Mouse (Mus musculus) embryonic facial prominence, embryonic 11.5 days (tissue): Measurements from ENCODE around the gene Wwox. TPM values are rescaled to one million over a fixed set of nuclear protein-coding genes. Genes with fewer than 3 reads are reported as not detected.

ENCODE experiments used
- ATAC-seq: fragments of 200-750 bp; cut with Nextera tagmentation; replicated peaks from 2 replicates; pipeline ENCODE4 v1.8.0; 2017; ENCODE audit warnings: low read depth; ENCODE audit not compliant: insufficient number of reproducible peaks, low FRiP score, low TSS enrichment
- DNase-seq: peaks from one replicate; pipeline ENCODE4 v3.0.0-alpha.2; 2015; ENCODE audit warnings: low spot score
- H3K27ac ChIP-seq: fragments of 300-500 bp; sonication (generic); replicated peaks from 2 replicates; pipeline ENCODE4 v1.5.1; 2014; ENCODE audit warnings: mild to moderate bottlenecking, low read depth, low read length, control low read depth
- H3K27me3 ChIP-seq: fragments of 300-500 bp; sonication (generic); 2 replicates; pipeline ENCODE4 v1.6.1; 2014; ENCODE audit warnings: mild to moderate bottlenecking, low read length, moderate library complexity, mixed read lengths; ENCODE audit not compliant: control insufficient read depth, insufficient read depth
- H3K36me3 ChIP-seq: fragments of 300-500 bp; sonication (generic); replicated peaks from 2 replicates; pipeline ENCODE4 v1.6.1; 2014; ENCODE audit warnings: low read depth, mild to moderate bottlenecking, low read length, moderate library complexity, mixed read lengths; ENCODE audit not compliant: control insufficient read depth, insufficient read depth
- H3K4me1 ChIP-seq: fragments of 300-500 bp; sonication (generic); 2 replicates; pipeline ENCODE4 v1.6.1; 2014; ENCODE audit warnings: low read length, mixed read lengths; ENCODE audit not compliant: control insufficient read depth, insufficient read depth
- H3K4me2 ChIP-seq: fragments of 300-500 bp; sonication (generic); 2 replicates; pipeline ENCODE4 v1.6.1; 2014; ENCODE audit warnings: low read depth, mild to moderate bottlenecking, control low read depth, low read length, moderate library complexity
- H3K4me3 ChIP-seq: fragments of 300-500 bp; sonication (generic); 2 replicates; pipeline ENCODE4 v1.5.1; 2014; ENCODE audit warnings: low read depth, low read length, control low read depth
- H3K9ac ChIP-seq: fragments of 300-500 bp; sonication (generic); replicated peaks from 2 replicates; pipeline ENCODE4 v1.6.1; 2014; ENCODE audit warnings: mild to moderate bottlenecking, control low read depth, low read length
- H3K9me3 ChIP-seq: fragments of 300-500 bp; sonication (generic); replicated peaks from 2 replicates; pipeline ENCODE4 v1.6.1; 2016; ENCODE audit warnings: mild to moderate bottlenecking, low read length, inconsistent platforms, mixed read lengths; ENCODE audit not compliant: control insufficient read depth
- WGBS: fragments of 180-500 bp; shearing (Covaris S2); extraction: QIAGEN DNeasy Blood & Tissue Kit; methylation state at CpG from one replicate; pipeline ENCODE4 v1.1.7; 2014; 5-methylcytosine and 5-hydroxymethylcytosine counted together
- polyA plus RNA-seq: library from polyadenylated mRNA; unstranded; fragments of >200 nt; fragmentation: Nextera tagmentation; extraction: Ambion mirVana; gene quantifications from 2 replicates; pipeline ENCODE4 v1.2.1, GENCODE M21; 2014

The Wwox gene
- polyA plus RNA-seq, 1 experiment from 2014 or later = 7.2 TPM

GRCm38 (mm10) chr8:115269601-115270000 lies 830.1 kb downstream of the Wwox start:
- DNase-seq (no peak), ATAC-seq (no peak)
- Histone ChIP-seq H3K4me3 (no peak overlapping the region), H3K9me3 (no peaks in the 10 kb centered on the region), H3K9ac (no peak overlapping the region), H3K4me1 (no peaks in the 10 kb centered on the region), H3K4me2 (no peak overlapping the region), H3K27me3 (no peaks in the 10 kb centered on the region), H3K27ac (no peak overlapping the region), H3K36me3 (no peaks in the 10 kb centered on the region)
- WGBS = 37% methylated on average over 4 of the region's 4 CpGs

- WGBS = 86% methylated on average over 6 of the region's 6 CpGs
- Histone ChIP-seq H3K27ac (no peak overlapping the region), H3K4me3 (no peak overlapping the region), H3K27me3 (no peaks in the 10 kb centered on the region), H3K9ac (no peak overlapping the region), H3K4me2 (no peak overlapping the region), H3K36me3 (no peaks in the 10 kb centered on the region), H3K4me1 (no peaks in the 10 kb centered on the region), H3K9me3 (no peaks in the 10 kb centered on the region)
- DNase-seq (no peak), ATAC-seq (no peak)
These were observed 834.5 kb downstream of the Wwox start for GRCm38 (mm10) chr8:115273976-115274375.

GRCm38 (mm10) chr8:115276281-115276680 lies 836.8 kb downstream of the Wwox start:
- Histone ChIP-seq H3K4me3 (no peak overlapping the region), H3K36me3 (no peaks in the 10 kb centered on the region), H3K27me3 (no peaks in the 10 kb centered on the region), H3K4me1 (no peaks in the 10 kb centered on the region), H3K4me2 (no peak overlapping the region), H3K9ac (no peak overlapping the region), H3K27ac (no peak overlapping the region), H3K9me3 (no peaks in the 10 kb centered on the region)
- DNase-seq (no peak), ATAC-seq (no peak)
- WGBS = 55% methylated on average over 2 of the region's 2 CpGs

- no peak overlapping the region for H3K4me3 ChIP-seq
- H3K27ac ChIP-seq = no peak overlapping the region
- no peak for ATAC-seq
- no peak for DNase-seq
- H3K9me3 ChIP-seq = no peaks in the 10 kb centered on the region
- H3K4me1 ChIP-seq = no peaks in the 10 kb centered on the region
- no peak overlapping the region for H3K9ac ChIP-seq
- WGBS = 90% methylated on average over 5 of the region's 5 CpGs
- no peaks in the 10 kb centered on the region for H3K36me3 ChIP-seq
- no peak overlapping the region for H3K4me2 ChIP-seq
- no peaks in the 10 kb centered on the region for H3K27me3 ChIP-seq
These were observed 838.8 kb downstream of the Wwox start for GRCm38 (mm10) chr8:115278291-115278690.

- ATAC-seq (no peak), DNase-seq (no peak)
- no peaks in the 10 kb centered on the region for H3K27me3 ChIP-seq
- H3K4me2 ChIP-seq = no peak overlapping the region
- WGBS = 69% methylated on average over 8 of the region's 8 CpGs
- H3K4me3 ChIP-seq = no peak overlapping the region
- H3K4me1 ChIP-seq = no peaks in the 10 kb centered on the region
- H3K9me3 ChIP-seq = no peaks in the 10 kb centered on the region
- H3K36me3 ChIP-seq = no peaks in the 10 kb centered on the region
- no peak overlapping the region for H3K9ac ChIP-seq
- H3K27ac ChIP-seq = no peak overlapping the region
These were observed 850.8 kb downstream of the Wwox start for GRCm38 (mm10) chr8:115290224-115290623.

- Histone ChIP-seq H3K4me2 (no peak overlapping the region), H3K27ac (no peak overlapping the region), H3K4me3 (no peak overlapping the region), H3K9me3 (no peaks in the 10 kb centered on the region), H3K9ac (no peak overlapping the region), H3K27me3 (no peaks in the 10 kb centered on the region), H3K4me1 (no peaks in the 10 kb centered on the region), H3K36me3 (no peaks in the 10 kb centered on the region)
- 71% methylated on average over 9 of the region's 9 CpGs for WGBS
- DNase-seq (no peak), ATAC-seq (no peak)
These were observed 857.3 kb downstream of the Wwox start for GRCm38 (mm10) chr8:115296760-115297159.

GRCm38 (mm10) chr8:115302484-115302883 lies 863.0 kb downstream of the Wwox start:
- Histone ChIP-seq H3K36me3 (no peaks in the 10 kb centered on the region), H3K27ac (no peak overlapping the region), H3K4me3 (no peak overlapping the region), H3K4me2 (no peak overlapping the region), H3K27me3 (no peaks in the 10 kb centered on the region), H3K9me3 (no peaks in the 10 kb centered on the region), H3K9ac (no peak overlapping the region), H3K4me1 (no peaks in the 10 kb centered on the region)
- ATAC-seq (no peak), DNase-seq (no peak)
- WGBS = 58% methylated on average over 7 of the region's 7 CpGs

GRCm38 (mm10) chr8:115307412-115307811 lies 868.0 kb downstream of the Wwox start:
- H3K4me2 ChIP-seq = no peak overlapping the region
- H3K36me3 ChIP-seq = no peaks in the 10 kb centered on the region
- H3K27me3 ChIP-seq = no peaks in the 10 kb centered on the region
- no peaks in the 10 kb centered on the region for H3K4me1 ChIP-seq
- H3K9ac ChIP-seq = no peak overlapping the region
- DNase-seq = no peak
- no peak overlapping the region for H3K27ac ChIP-seq
- 34% methylated on average over 4 of the region's 4 CpGs for WGBS
- no peak overlapping the region for H3K4me3 ChIP-seq
- no peak for ATAC-seq
- H3K9me3 ChIP-seq = no peaks in the 10 kb centered on the region
